Mouse (Mus musculus) E14TG2a.4 (cell line): ENCODE data around the gene Sdhb.

Experiments used
- CTCF ChIP-seq: conservative IDR thresholded peaks from 2 replicates; pipeline ENCODE4 v1.5.1; 2014; ENCODE audit warnings: low read length
- NANOG ChIP-seq: IDR thresholded peaks from 2 replicates; pipeline ENCODE4 v1.6.1; 2014; ENCODE audit warnings: borderline replicate concordance, low read length, mixed read lengths
- POU5F1 ChIP-seq: IDR thresholded peaks from 2 replicates; pipeline ENCODE4 v1.6.1; 2014; ENCODE audit warnings: low read length, borderline replicate concordance

DNA sequence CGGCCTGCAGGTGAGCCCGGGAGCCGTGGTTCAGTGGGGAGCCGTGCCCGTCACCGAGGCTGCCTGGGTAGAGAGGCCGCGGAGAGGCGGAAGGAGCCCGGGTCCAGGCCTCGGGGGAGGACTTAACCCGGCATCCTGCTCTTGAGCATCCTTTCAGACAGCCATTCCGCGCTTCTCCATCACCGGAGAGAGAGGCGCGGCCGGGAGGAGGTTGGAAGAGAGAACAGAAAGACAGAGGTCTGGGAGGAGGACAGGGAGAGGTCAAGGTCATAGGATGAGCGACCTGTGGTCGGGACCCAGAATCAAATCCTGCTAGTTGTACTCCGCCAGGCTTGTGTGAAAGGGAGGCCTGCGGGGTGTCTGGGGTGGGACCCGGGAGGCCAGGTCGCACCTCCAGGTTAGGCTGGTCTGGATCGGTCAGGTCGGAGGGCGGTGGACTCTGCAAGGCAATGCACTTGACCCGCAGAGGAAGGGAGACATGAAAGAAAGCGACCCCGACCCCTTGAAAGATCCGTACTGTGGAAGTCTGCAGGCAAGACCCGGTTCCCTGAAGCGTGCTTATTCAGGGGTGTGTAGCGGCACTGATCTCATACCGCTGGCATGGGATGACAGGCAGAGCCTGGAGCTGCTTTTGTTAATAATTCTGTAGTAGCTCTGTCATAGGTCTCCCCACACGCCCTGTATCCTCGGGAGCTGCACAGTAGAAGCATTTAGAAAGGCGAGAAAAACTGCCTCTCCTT, 634 bp downstream of the Sdhb start:
- TF ChIP-seq CTCF, result no peak
- no peak for TF ChIP-seq NANOG
- TF ChIP-seq POU5F1, result no peak
